Mouse (Mus musculus): ENCODE measurements around the gene Fam118b. TPM values are rescaled to one million over a fixed set of nuclear protein-coding genes. Genes with fewer than 3 reads are reported as not detected.

The Fam118b gene
- 10 to 100 TPM; 26.8 to 27.8 TPM for total RNA-seq (2023)

DNA sequence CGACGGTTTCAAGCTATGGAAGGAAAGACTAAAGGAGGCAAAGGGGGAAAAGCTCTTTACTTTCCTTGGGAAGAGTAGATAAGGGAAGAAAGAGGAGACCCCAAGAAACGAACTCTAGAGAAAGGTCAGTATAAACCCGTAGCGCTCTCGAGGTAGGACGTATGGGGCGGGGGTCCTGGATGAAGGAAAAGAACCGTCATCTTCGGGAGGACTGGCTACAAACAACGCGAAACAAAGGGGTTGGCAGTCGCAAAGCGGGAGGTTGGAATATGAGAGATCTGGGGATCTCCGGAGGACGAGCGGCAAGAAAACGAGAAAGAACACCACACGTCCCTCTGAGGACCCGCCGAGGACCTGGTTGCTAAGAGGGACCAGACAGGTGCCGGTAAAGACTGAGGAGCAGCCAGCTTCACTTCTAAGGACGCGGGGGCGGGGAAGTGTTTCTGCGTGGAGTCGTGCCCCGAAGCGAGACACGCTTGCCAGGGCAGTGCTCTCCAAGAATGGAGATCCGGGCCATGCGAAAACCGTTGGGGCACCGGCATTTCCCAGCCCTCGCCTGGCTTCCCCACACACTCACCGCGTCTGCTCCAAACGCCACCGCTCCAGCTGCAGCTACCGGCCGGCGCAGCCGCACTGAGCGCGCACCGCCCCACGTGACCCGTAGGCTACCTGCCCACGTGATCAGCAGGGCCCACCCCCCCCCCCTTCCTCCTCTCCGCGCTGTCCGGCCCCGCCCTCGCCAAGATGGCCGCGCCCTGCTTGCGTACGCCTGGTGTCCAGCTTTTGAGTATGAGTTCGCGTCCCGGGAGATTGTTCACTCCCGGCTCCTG lies at the start of gene Fam118b, which contains the start of gene Rpusd4:
Fam118b (minus strand) TSS at position 660 of the 830 bp plus-strand sequence.
Rpusd4 (plus strand) TSS at position 720 of the 830 bp plus-strand sequence.

GRCm38 (mm10) chr9:35210542-35211474 lies 56.8 kb downstream of the Fam118b start, which contains the start of gene Foxred1:
Foxred1 (minus strand) TSS chr9:35211055.

DNA sequence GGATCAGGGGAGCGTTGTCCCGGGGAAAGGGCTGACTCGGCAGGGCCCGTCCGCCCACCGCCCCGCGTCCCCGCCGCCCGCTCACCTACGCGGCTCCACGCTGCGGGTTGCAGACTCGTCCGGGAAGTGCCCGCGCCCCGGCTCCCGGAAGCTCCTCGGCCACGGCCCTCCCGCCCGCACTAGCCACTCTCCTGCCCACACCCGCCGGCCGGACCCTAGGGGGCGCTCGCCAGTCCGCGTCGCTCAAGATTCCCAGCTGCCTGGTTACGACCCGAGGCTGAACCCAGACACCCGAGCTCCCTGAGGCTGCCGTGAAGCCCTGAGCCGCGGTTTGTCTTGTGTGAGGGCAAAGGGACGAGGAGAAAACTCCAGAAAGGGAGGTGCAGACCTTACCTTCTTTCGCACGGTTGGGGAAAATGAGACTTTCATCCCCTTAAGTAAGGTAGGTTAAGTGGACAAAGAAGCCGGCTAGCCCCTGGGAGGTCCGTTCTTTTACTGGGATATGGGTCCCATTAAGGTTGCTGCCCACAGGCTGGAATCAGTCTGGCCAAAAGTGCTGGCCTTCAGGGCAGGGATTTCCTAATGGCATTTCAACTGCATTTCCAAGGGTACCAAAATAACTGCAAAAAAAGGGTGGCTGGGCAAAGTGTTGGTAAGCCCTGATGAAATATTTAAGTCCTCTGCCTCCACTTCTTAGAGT lies 67.7 kb downstream of the Fam118b start, which contains the start of the genes Srpr and Tirap:
Srpr (plus strand) TSS at position 404 of the 700 bp plus-strand sequence.
Tirap (minus strand) TSS at position 520 of the 700 bp plus-strand sequence.

DNA sequence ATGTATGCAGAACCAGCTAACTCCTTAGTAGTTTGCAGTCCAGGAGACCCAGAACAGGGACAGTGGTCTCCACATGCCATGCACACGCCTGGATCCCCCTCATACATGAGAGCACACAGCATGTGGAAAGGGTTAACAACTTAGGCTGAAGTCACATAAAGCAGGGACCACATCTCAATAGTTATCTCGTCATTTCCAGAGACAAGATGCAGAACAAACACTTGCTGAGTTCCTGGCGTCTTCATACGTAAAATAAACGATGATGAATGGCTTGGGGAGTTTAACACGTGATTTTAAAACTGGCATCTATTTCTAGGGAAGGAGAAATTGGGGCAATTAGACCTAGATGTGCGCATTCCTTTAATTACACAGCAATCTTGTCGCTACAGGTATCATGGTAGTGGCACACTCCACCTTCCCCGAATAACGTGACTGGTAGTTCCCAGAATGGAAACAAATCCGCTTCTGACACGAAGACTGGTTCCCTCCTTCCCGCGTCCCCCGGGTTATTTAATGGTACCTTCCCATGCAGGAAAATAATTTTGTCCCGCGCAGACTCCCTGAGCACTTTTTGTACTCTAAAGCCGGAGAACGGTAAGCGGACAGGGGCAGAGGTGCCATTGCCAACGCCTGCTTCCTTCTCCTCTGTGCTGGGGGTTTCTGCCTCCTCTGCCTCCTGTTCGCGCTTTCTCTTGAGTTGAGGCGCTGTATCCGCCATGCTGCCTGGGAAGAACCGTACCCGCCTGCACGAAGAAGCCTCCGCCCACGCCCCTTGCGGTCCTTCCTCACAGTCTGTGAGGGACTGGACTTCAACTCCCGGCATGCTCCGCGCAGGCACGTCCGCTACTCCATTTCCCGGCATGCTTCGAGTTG lies 92.1 kb downstream of the Fam118b start, which contains the start of gene Dcps:
Dcps (minus strand) TSS at position 811 of the 873 bp plus-strand sequence.

Other genes starting within 250 kb of the Fam118b start
- gene St3gal4, start 148.5 kb downstream of the Fam118b start, total RNA-seq (2023): 100 to 1,000 TPM; 173 to 175 TPM
- gene Dcps, start 91.7 kb downstream of the Fam118b start, total RNA-seq (2023): 10 to 100 TPM; 27.9 to 32.4 TPM
- gene Srpr, start 67.6 kb downstream of the Fam118b start, total RNA-seq (2023): 10 to 100 TPM; 82.8 to 88.7 TPM
- gene Tirap, start 67.5 kb downstream of the Fam118b start, total RNA-seq (2023): 10 to 100 TPM; 22.4 to 25.3 TPM
- 10 to 100 TPM; 26.9 to 31.7 TPM for gene Foxred1, start 56.8 kb downstream of the Fam118b start, total RNA-seq (2023)
- 10 to 100 TPM; 21.3 to 21.8 TPM for gene Rpusd4, start 60 bp upstream of the Fam118b start, total RNA-seq (2023)
- gene Cdon, start 153.3 kb upstream of the Fam118b start, total RNA-seq (2023): 1 to 10 TPM; 2.7 to 2.9 TPM